Mouse (Mus musculus) ES-E14 (cell line): Measurements from ENCODE around the gene Dpp6. TPM values are rescaled to one million over a fixed set of nuclear protein-coding genes. Genes with fewer than 3 reads are reported as not detected.
"Not testable (repeated sequence)": the region's sequence is repeated elsewhere in the genome, so short reads cannot be mapped to it uniquely, and the experiment has no call there.

Experiments
- DNase-seq: peaks from one replicate; pipeline ENCODE4 v3.0.0-alpha.2; 2013; ENCODE audit warnings: low read depth, low spot score
- H3K27ac ChIP-seq: 2 replicates; pipeline ENCODE4 v1.5.1; 2012; ENCODE audit warnings: low read depth, mild to moderate bottlenecking, low read length, moderate library complexity, mixed read lengths; ENCODE audit not compliant: poor library complexity, insufficient read depth, severe bottlenecking
- H3K36me3 ChIP-seq: 2 replicates; pipeline ENCODE4 v1.6.1; 2012; ENCODE audit warnings: mild to moderate bottlenecking, low read length, moderate library complexity, mixed read lengths; ENCODE audit not compliant: control insufficient read depth, poor library complexity, insufficient read depth, severe bottlenecking
- H3K4me1 ChIP-seq, 2 experiments: fragments of 150-350 bp in 1 of 2; sonication (generic) in 1 of 2; 2 replicates each; pipeline ENCODE4 v1.6.1; 2012; ENCODE audit warnings: low read length in 2 of 2, mild to moderate bottlenecking in 1 of 2, mixed read lengths in 1 of 2; ENCODE audit not compliant: control insufficient read depth in 2 of 2, insufficient read depth in 2 of 2, poor library complexity in 1 of 2
- H3K4me3 ChIP-seq, 2 experiments: fragments of 150-350 bp in 1 of 2; sonication (generic) in 1 of 2; 2 replicates each; pipeline ENCODE4 v1.5.1; 2012; ENCODE audit warnings: low read length in 2 of 2, low read depth in 1 of 2, mild to moderate bottlenecking in 1 of 2, mixed read lengths in 1 of 2; ENCODE audit not compliant: insufficient read depth in 1 of 2, poor library complexity in 1 of 2, severe bottlenecking in 1 of 2
- H3K9ac ChIP-seq: 2 replicates; pipeline ENCODE4 v1.6.1; 2012; ENCODE audit warnings: low read depth, mild to moderate bottlenecking, low read length, mixed read lengths; ENCODE audit not compliant: poor library complexity, insufficient read depth, severe bottlenecking
- H3K9me3 ChIP-seq: fragments of 150-350 bp; sonication (generic); 2 replicates; pipeline ENCODE4 v1.6.1; 2012; ENCODE audit warnings: low read depth, mild to moderate bottlenecking, low read length; ENCODE audit not compliant: control insufficient read depth, insufficient read depth
- CHD2 ChIP-seq: IDR thresholded peaks from 2 replicates; pipeline ENCODE4 v1.6.1; 2014; ENCODE audit warnings: mild to moderate bottlenecking, low read depth, low read length, inconsistent platforms
- HCFC1 ChIP-seq: IDR thresholded peaks from 2 replicates; pipeline ENCODE4 v1.6.1; 2012; ENCODE audit warnings: low read length, inconsistent platforms, borderline replicate concordance; ENCODE audit not compliant: insufficient read depth
- MAFK ChIP-seq: IDR thresholded peaks from 2 replicates; pipeline ENCODE4 v1.6.1; 2014; ENCODE audit warnings: mild to moderate bottlenecking, low read depth, low read length, inconsistent platforms; ENCODE audit not compliant: insufficient read depth
- ZC3H11A ChIP-seq: IDR thresholded peaks from 2 replicates; pipeline ENCODE4 v1.6.1; 2012; ENCODE audit warnings: low read depth, mild to moderate bottlenecking, inconsistent platforms, low read length, borderline replicate concordance
- ZNF384 ChIP-seq: IDR thresholded peaks from 2 replicates; pipeline ENCODE4 v1.6.1; 2012; ENCODE audit warnings: low read depth, low read length, inconsistent platforms
- in situ Hi-C, 2 experiments: fragments of 600-800 bp; cut with MboI; formaldehyde crosslinking; loops; one replicate each; pipeline ENCODE4 v1.15.1; 2025; ENCODE audit warnings: low sequenced_read_pairs in 2 of 2, inconsistent platforms in 1 of 2; ENCODE audit not compliant: unreplicated experiment in 2 of 2
- total RNA-seq: library from RNA; depleted of rRNA; stranded (reverse); fragments of 300-350 nt; gene quantifications from 2 replicates; pipeline ENCODE4 v1.2.3, GENCODE M21; 2012

Gene Dpp6
- total RNA-seq, 1 experiment = 1.5 TPM

DNA sequence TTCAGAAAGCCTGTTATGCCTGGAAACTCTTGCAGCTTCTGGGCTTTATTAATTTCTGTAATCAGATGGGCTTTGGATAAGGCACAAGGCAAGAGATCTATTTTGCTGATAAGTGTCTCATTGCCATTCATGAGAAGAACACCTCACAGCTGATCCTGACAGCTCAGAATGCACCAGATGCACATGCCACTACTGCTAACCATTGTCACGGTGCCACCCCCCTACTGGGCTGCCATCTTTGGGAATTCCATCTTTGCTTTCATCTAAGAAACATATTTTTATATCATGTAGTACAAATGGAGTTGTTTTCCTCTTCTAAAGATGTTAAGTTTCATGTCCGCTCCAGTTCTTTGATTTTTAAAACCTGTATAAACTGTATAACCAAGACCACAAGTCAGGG, 664.7 kb downstream of the Dpp6 start:
- H3K9me3 ChIP-seq = no peaks in the 10 kb centered on the region
- H3K4me3 ChIP-seq = no peak overlapping the region
- H3K4me1 ChIP-seq = no peaks in the 10 kb centered on the region
- no peaks in the 10 kb centered on the region for H3K36me3 ChIP-seq
- no peak overlapping the region for H3K9ac ChIP-seq
- H3K27ac ChIP-seq = no peak overlapping the region
- DNase-seq = no peak
- no peak for TF ChIP-seq MAFK
- no peak for TF ChIP-seq HCFC1
- TF ChIP-seq CHD2 = no peak
- no peak for TF ChIP-seq ZC3H11A
- no peak for TF ChIP-seq ZNF384
- in situ Hi-C loops = no loop called here

DNA sequence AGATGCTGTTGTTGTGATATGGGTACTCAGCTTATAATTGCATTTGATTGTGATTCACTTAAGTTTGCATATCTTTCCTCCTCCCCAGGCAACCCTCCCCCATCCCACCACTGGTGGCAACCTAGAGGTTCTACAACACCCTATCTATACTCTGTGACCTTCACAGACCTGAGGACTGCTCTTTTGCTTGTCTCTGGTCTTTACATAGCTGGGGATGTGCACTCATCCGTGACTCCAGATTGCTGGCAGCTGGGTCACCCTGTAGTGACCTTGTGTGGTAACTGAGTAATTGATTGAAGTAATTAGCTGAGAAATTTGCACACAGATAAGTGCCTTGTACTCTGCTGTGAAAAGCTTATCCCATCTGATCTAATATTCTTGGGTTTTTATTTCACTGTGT, 669.1 kb downstream of the Dpp6 start:
- Histone ChIP-seq H3K9me3 (no peaks in the 10 kb centered on the region), H3K4me1 (no peaks in the 10 kb centered on the region), H3K9ac (no peak overlapping the region), H3K4me3 (no peak overlapping the region), H3K36me3 (no peaks in the 10 kb centered on the region), H3K27ac (no peak overlapping the region)
- no peak for DNase-seq
- in situ Hi-C loops = no loop called here
- TF ChIP-seq HCFC1 (no peak), ZC3H11A (no peak), ZNF384 (no peak), CHD2 (no peak), MAFK (no peak)

DNA sequence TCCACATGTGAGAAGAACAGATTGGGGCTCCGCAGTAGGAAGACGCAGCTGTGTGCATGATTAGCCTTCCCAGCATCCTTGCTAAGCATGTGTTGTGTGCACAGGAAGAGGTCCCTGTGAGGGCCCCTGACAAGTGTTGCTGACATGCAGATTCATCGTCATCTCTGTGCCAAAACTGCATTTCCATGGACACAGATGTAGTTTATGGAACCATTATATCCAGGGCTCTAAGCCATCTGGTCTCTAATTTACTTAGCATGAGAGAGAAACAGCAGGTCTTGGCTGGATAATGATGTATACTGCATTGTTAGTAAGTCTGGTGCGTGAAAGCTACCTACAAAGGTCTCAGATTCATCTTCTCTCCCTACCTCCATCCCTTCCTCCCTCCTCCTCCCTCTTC, 673.9 kb downstream of the Dpp6 start:
- Histone ChIP-seq H3K9ac (no peak overlapping the region), H3K9me3 (no peaks in the 10 kb centered on the region), H3K36me3 (no peaks in the 10 kb centered on the region), H3K27ac (no peak overlapping the region), H3K4me3 (no peak overlapping the region), H3K4me1 (no peaks in the 10 kb centered on the region)
- TF ChIP-seq ZC3H11A (no peak), MAFK (no peak)
- no peak for DNase-seq
- in situ Hi-C loops = no loop called here

DNA sequence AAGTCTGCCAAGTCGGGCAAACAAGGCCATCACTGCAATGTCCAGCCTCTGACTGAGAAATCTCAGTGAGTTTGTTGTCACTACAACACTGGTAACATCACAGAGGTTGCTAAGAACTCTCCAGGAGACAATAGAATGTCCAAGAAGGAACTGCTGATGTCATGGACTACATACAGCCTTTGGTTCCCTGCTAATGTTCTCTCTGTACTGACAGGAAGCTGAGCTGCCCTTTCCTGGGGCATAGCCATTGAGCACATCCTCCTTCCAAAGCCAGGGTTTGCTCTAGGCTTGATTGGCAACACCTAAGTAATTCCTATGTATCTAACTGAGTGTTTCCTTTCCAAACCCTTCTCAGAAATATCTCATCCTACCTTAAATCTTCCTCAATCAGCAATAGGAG, 684.3 kb downstream of the Dpp6 start, which contains the start of gene Speer4b:
Speer4b (minus strand) TSS at position 101 of the 400 bp plus-strand sequence.
- H3K27ac ChIP-seq, H3K36me3 ChIP-seq, in situ Hi-C loops, H3K4me1 ChIP-seq, H3K4me3 ChIP-seq, H3K9me3 ChIP-seq, DNase-seq, H3K9ac ChIP-seq: not testable (repeated sequence)

GRCm38 (mm10) chr5:27518716-27519115, 701.7 kb downstream of the Dpp6 start:
- Histone ChIP-seq H3K9ac (no peak overlapping the region), H3K4me1 (no peaks in the 10 kb centered on the region), H3K9me3 (no peaks in the 10 kb centered on the region), H3K36me3 (no peaks in the 10 kb centered on the region), H3K4me3 (no peak overlapping the region), H3K27ac (no peak overlapping the region)
- no peak for TF ChIP-seq MAFK
- TF ChIP-seq ZNF384 = no peak
- no peak for TF ChIP-seq ZC3H11A
- no peak for TF ChIP-seq CHD2
- TF ChIP-seq HCFC1 = no peak
- DNase-seq = no peak
- in situ Hi-C loops = no loop called here
